Mouse (Mus musculus) cerebellum, adult 9-11 months (tissue): Measurements from ENCODE around the gene Gm17783.
"Not testable (repeated sequence)": the region's sequence is repeated elsewhere in the genome, so short reads cannot be mapped to it uniquely, and the experiment has no call there.

Experiments used
- DNase-seq: peaks from one replicate; pipeline ENCODE4 v3.0.0; 2022

The Gm17783 gene

DNA sequence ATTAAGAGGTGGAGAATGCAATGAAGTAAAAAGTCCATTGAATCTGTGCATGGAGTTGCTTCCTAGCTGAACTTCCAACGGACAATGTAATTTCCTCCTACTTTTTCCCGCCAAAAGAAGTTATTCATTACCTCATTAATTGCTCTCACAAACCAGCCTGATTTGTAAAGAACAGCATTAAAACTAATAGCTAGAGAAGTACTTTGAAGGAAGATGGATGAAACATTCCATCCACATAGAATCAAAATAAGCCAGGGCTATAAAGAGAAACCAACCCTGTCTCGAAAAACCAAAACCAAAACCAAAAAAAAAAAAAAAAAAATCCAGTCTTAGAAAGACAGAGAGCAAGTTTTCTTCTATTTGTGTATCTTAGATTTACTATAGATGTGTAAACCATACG, at the start of gene Gm17783:
TSS of gene Gm17783 (minus strand) at position 101 of the 400 bp plus-strand sequence.
- DNase-seq = no peak

GRCm38 (mm10) chr16:45579883-45580282, 48.0 kb upstream of the Gm17783 start:
- DNase-seq = no peak

DNA sequence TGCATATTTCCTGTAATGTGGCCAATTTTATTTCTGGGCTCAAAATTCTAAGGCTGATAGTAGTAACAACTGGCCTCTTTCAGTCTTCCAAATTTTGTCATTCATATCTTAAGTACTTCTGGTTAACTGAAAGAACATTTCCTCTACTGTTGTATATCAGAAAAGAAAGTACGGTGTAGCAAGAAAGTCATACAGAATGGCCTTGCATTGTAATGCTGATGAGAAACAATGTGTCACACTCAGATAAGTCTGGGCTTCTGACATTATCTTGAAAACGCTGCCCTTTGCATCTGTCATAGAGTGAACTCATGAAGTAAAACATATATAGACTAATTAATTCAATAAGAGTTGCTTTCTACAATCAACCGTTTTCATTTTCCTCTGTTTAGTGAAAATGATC, 40.5 kb upstream of the Gm17783 start:
- no peak for DNase-seq

DNA sequence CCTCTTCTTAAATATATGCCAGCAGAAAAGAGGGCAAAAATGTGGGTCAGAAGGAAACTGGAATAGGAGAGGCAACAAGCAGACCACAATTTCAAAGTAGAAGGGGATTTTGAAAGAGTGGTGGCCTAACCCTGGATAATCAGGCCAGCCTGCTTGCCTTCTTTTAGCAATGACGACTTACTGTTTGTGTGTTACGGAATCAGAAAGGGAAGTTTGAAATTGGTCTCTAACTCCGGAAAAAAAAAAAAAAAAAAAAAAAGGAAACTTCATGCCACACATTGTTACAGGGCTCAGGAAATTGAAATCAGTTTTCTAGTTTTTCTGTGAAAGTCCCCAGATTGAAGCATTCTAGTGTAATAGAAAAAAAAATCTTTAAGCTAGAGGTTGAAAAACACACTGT, 29.9 kb upstream of the Gm17783 start:
- no peak for DNase-seq

- no peak for DNase-seq
Measured at GRCm38 (mm10) chr16:45551579-45551978, 19.7 kb upstream of the Gm17783 start.

- no peak for DNase-seq
Measured at GRCm38 (mm10) chr16:45547982-45548381, 16.1 kb upstream of the Gm17783 start.

DNA sequence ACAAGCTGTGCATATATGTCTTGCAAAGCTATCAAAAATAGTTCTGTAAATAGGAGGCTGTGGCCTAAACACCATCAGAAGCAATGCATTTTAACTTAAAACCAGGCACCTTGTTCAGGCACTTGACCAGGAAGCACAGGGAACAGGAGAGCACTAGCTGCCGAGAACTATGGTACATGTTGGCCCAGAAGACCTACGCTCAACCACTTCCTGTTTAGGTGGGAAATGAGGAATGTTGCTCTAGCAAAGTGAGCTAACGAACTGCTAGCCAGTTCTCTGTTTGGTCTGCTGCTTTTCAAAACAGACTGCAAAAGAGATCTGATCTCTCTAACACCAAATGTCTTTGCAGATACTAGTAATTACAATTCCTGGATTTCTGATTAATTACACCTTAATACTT, 12.5 kb upstream of the Gm17783 start:
- no peak for DNase-seq

GRCm38 (mm10) chr16:45542108-45542507, 10.3 kb upstream of the Gm17783 start:
- DNase-seq = no peak

DNA sequence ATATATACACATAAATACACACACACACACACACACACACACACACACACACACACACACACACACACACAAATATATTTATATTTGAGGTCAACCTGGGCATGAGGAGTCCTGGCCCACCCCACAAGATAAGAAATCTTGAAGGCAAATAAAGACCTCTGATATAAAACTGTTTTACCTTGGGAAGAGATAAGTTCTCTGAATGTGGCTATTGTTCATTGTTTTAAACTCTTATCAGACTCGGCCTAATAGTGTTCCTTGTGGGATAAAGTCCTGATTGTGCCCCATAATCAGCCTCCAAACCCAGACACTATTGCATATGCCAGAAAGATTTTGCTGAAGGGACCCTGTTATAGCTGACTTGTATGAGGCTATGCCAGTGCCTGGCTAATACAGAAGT, 6.5 kb upstream of the Gm17783 start:
- not testable (repeated sequence) for DNase-seq

DNA sequence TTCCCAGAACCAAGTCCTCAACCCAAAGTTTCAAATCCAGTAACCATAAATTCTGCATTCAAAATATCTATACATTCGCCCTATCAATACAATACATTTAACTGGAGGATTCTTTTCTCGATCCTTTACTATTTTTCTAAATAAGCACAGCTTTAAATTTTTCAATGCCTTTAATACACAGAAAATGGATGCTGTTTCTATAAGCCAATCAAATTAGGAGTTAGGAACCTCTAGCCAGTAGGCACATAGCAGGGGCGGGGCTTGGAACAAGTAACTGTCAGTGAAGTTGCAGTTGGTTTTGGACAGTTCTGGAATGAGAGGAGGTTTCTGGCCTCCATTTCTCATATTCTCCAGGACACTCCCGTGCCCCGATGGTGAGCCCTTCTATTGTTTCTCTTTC, 3.2 kb upstream of the Gm17783 start, which contains the start of gene Slc9c1:
TSS of gene Slc9c1 (plus strand) at position 301 of the 400 bp plus-strand sequence.
- DNase-seq = no peak

GRCm38 (mm10) chr16:45525551-45525950, 6.3 kb downstream of the Gm17783 start:
- DNase-seq = no peak

GRCm38 (mm10) chr16:45495326-45495725, 36.5 kb downstream of the Gm17783 start:
- DNase-seq = no peak

DNA sequence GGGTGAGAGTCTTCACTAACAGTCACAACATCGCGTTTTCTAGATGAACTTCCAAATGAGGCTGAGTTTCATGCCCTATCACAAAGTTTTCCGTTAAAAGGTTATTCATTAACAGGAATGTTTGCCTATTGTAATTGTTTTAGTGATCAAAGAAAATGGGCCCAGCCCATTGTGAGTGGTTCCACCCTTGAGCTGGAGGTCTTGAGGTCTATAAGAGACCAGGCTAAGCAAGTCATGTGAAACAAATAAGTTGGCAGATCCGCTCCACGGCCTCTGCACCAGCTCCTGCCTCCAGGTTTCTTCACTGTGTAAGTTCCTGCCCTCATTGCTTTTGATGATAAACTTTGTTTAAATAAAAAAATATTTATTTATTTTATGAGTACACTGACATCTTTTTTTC, 38.9 kb downstream of the Gm17783 start, which contains the start of gene Gm609:
TSS of gene Gm609 (minus strand) at position 43 of the 400 bp plus-strand sequence.
- DNase-seq = no peak

DNA sequence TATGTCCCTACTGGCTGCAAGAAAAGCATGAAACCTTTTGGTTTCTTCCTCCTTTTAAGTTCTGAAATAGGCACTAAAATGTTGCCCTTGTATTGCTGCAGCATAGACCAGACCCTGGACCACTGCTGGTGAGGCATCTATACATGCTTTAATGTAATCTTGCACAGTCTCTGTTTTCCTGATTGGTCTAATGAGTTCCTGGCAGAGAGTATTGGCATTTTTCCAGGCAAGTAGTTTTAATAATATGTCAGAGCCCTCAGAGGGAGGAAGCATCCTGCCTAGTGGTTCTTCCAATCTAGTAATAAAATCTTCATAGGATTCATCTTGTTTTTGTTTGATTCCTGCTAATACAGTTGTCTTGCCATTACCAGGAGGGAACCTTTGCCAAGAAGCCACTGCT, 54.9 kb downstream of the Gm17783 start:
- no peak for DNase-seq

GRCm38 (mm10) chr16:45471836-45472235, 60.0 kb downstream of the Gm17783 start:
- DNase-seq = not testable (repeated sequence)
